Mouse (Mus musculus) liver, embryonic 12.5 days (tissue): ENCODE measurements around the gene Ceacam2. TPM values are rescaled to one million over a fixed set of nuclear protein-coding genes. Genes with fewer than 3 reads are reported as not detected.
"Not testable (repeated sequence)": the region's sequence is repeated elsewhere in the genome, so short reads cannot be mapped to it uniquely, and the experiment has no call there.

Source experiments
- ATAC-seq: fragments of 200-750 bp; cut with Nextera tagmentation; 2 replicates; pipeline ENCODE4 v1.8.0; 2017; ENCODE audit warnings: moderate number of reproducible peaks, mild to moderate bottlenecking, moderate library complexity
- H3K27ac ChIP-seq: fragments of 300-500 bp; sonication (generic); 2 replicates; pipeline ENCODE4 v1.5.1; 2016; ENCODE audit warnings: mild to moderate bottlenecking
- H3K27me3 ChIP-seq: fragments of 300-500 bp; sonication (generic); replicated peaks from 2 replicates; pipeline ENCODE4 v1.6.1; 2016; ENCODE audit warnings: mild to moderate bottlenecking, moderate library complexity
- H3K36me3 ChIP-seq: fragments of 300-500 bp; sonication (generic); 2 replicates; pipeline ENCODE4 v1.6.1; 2016; ENCODE audit warnings: mild to moderate bottlenecking, moderate library complexity
- H3K4me1 ChIP-seq: fragments of 300-500 bp; sonication (generic); 2 replicates; pipeline ENCODE4 v1.6.1; 2016
- H3K4me2 ChIP-seq: fragments of 300-500 bp; sonication (generic); 2 replicates; pipeline ENCODE4 v1.6.1; 2016; ENCODE audit warnings: mild to moderate bottlenecking, moderate library complexity
- H3K4me3 ChIP-seq: fragments of 300-500 bp; sonication (generic); 2 replicates; pipeline ENCODE4 v1.5.1; 2016; ENCODE audit warnings: mild to moderate bottlenecking, moderate library complexity
- H3K9ac ChIP-seq: fragments of 300-500 bp; sonication (generic); 2 replicates; pipeline ENCODE4 v1.6.1; 2016; ENCODE audit warnings: mild to moderate bottlenecking, moderate library complexity
- H3K9me3 ChIP-seq: fragments of 300-500 bp; sonication (generic); replicated peaks from 2 replicates; pipeline ENCODE4 v1.6.1; 2016; ENCODE audit warnings: mild to moderate bottlenecking, moderate library complexity
- WGBS: fragments of 180-500 bp; shearing (Covaris S2); methylation state at CpG from one replicate; pipeline ENCODE4 v1.1.7; 2016; ENCODE audit not compliant: insufficient replicate concordance; 5-methylcytosine and 5-hydroxymethylcytosine counted together
- polyA plus RNA-seq: library from polyadenylated mRNA; unstranded; fragments of >200 nt; fragmentation: Nextera tagmentation; extraction: Ambion mirVana; gene quantifications from 2 replicates; pipeline ENCODE4 v1.2.1, GENCODE M21; 2016

The Ceacam2 gene
- polyA plus RNA-seq, 1 experiment from 2014 or later: not detected

- not testable (repeated sequence) for H3K4me3 ChIP-seq, H3K4me1 ChIP-seq, H3K36me3 ChIP-seq, H3K9me3 ChIP-seq, H3K9ac ChIP-seq, H3K27ac ChIP-seq, H3K27me3 ChIP-seq
- ATAC-seq: peak; percentile 46
- WGBS: 29% methylated on average over 2 of the region's 2 CpGs
- H3K4me2 ChIP-seq: 0 out of 2 replicates have a peak overlapping the region, but pooled peaks have one; percentile 14
Measured at GRCm38 (mm10) chr7:25477752-25478093, 61.9 kb downstream of the Ceacam2 start.

- not testable (repeated sequence) for H3K36me3 ChIP-seq, H3K4me1 ChIP-seq, H3K4me3 ChIP-seq, H3K27me3 ChIP-seq, H3K9ac ChIP-seq, H3K9me3 ChIP-seq, H3K27ac ChIP-seq
- 6% methylated on average over 5 of the region's 5 CpGs for WGBS
- peak within 1 kb of the TSS; percentile 14; the same call in 1 of the 2 replicates for H3K4me2 ChIP-seq
- peak; percentile 75 for ATAC-seq
Measured at GRCm38 (mm10) chr7:25477091-25477751, 62.4 kb downstream of the Ceacam2 start, which contains the start of gene Ceacam1. Gene Ceacam1 (minus strand): TSS chr7:25477603.

- 81% methylated on average over 6 of the region's 6 CpGs for whole genome bisulfite sequencing
- H3K27me3 ChIP-seq, H3K27ac ChIP-seq, H3K9me3 ChIP-seq, H3K4me2 ChIP-seq, H3K9ac ChIP-seq, H3K4me1 ChIP-seq, H3K36me3 ChIP-seq, ATAC-seq, H3K4me3 ChIP-seq: not testable (repeated sequence)
Measured at GRCm38 (mm10) chr7:25471821-25472220, 67.8 kb downstream of the Ceacam2 start.

Other genes starting within 250 kb of the Ceacam2 start
- gene Pafah1b3, start 241.9 kb downstream of the Ceacam2 start, polyA plus RNA-seq: 44.1 and 51.0 TPM in 2 replicates
- gene Prr19, start 238.4 kb downstream of the Ceacam2 start, polyA plus RNA-seq: 0.10 and 0.14 TPM in 2 replicates
- gene Tmem145, start 233.8 kb downstream of the Ceacam2 start, polyA plus RNA-seq: 0.14 TPM in 2 replicates
- gene Megf8, start 222.7 kb downstream of the Ceacam2 start, polyA plus RNA-seq: 2.6 TPM in 2 replicates
- not detected in 2 replicates for gene Cnfn, start 170.1 kb downstream of the Ceacam2 start, polyA plus RNA-seq
- gene Lipe, start 141.1 kb downstream of the Ceacam2 start, polyA plus RNA-seq: 2.9 and 3.3 TPM in 2 replicates
- gene Cxcl17, start 127.0 kb downstream of the Ceacam2 start, polyA plus RNA-seq: 0.30 TPM in 1 of 2 replicates, not detected in the other
- 1.9 and 2.4 TPM in 2 replicates for gene Ceacam1, start 62.3 kb downstream of the Ceacam2 start, polyA plus RNA-seq
- 0.13 and 0.14 TPM in 2 replicates for gene Erich4, start 76.0 kb upstream of the Ceacam2 start, polyA plus RNA-seq
- 12.4 and 15.9 TPM in 2 replicates for gene Dmac2, start 79.6 kb upstream of the Ceacam2 start, polyA plus RNA-seq
- gene B3gnt8, start 86.8 kb upstream of the Ceacam2 start, polyA plus RNA-seq: 2.6 and 2.9 TPM in 2 replicates
- gene Bckdha, start 119.1 kb upstream of the Ceacam2 start, polyA plus RNA-seq: 21.0 and 21.7 TPM in 2 replicates
- gene Exosc5, start 119.3 kb upstream of the Ceacam2 start, polyA plus RNA-seq: 80.4 and 82.2 TPM in 2 replicates
- 2.0 and 3.2 TPM in 2 replicates for gene Tmem91, start 135.3 kb upstream of the Ceacam2 start, polyA plus RNA-seq
- gene B9d2, start 140.9 kb upstream of the Ceacam2 start, polyA plus RNA-seq: 24.9 and 29.5 TPM in 2 replicates
- 13.6 and 14.2 TPM in 2 replicates for gene Tgfb1, start 147.1 kb upstream of the Ceacam2 start, polyA plus RNA-seq
- 14.7 and 15.2 TPM in 2 replicates for gene Ccdc97, start 179.2 kb upstream of the Ceacam2 start, polyA plus RNA-seq
- 46.1 and 52.3 TPM in 2 replicates for gene Hnrnpul1, start 214.9 kb upstream of the Ceacam2 start, polyA plus RNA-seq
- gene Axl, start 248.8 kb upstream of the Ceacam2 start, polyA plus RNA-seq: 14.1 and 20.1 TPM in 2 replicates